ENCODE assay signal across 12 mouse cellular contexts in the genomic region with DNA sequence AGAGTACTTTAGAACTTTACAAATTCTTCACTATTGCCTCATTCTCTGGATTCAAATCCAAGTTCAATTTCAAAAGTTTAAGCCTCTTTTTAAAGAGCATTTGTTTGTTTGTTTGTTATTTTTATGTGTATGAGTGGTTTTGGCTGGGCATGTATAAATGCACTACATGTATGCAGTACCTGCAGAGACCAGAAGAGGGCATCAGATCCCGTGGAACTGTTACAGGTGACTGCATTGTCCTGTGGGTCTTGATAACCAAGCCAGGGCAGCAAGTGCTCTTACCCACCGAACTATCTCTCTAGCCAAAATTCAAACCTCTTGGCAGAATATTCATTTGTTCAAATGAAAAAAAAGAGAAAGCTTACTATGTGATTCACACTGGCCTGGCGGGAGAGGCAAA. TPM values are rescaled to one million over a fixed set of nuclear protein-coding genes. Genes with fewer than 3 reads are reported as not detected.
DNase-seq lines count a peak whose midpoint lies in the region; ATAC-seq and TF ChIP-seq lines count a peak whose summit lies in the region.
"Had no signal": no experiment of that assay in that cellular context is flagged by ENCODE, and none has a peak within 500 bp of the region (broad histone marks: within the 10 kb centered on the region; RNA-seq: fewer than 3 reads in every experiment).

No protein-coding gene starts in this region.

- no peaks in the 10 kb centered on the region for H3K9me3 ChIP-seq in limb, embryonic 11.5 days (ENCODE audit: control insufficient read depth, low read length)
- no peaks in the 10 kb centered on the region for H3K9me3 ChIP-seq in limb, embryonic 10.5 days (replicated peaks)

- ATAC-seq in limb, embryonic 11.5 days (ENCODE audit: insufficient number of reproducible peaks, low FRiP score, low TSS enrichment, low read depth), result no peak
- ATAC-seq: inflammation-experienced regulatory T-cells, adult 6 months had no signal

- H3K4me2 ChIP-seq in limb, embryonic 11.5 days (ENCODE audit: low read depth, severe bottlenecking), result no peak overlapping the region

- H3K36me3 ChIP-seq in limb, embryonic 11.5 days (ENCODE audit: control insufficient read depth, insufficient read depth, low read length), result no peaks in the 10 kb centered on the region
- no peaks in the 10 kb centered on the region for H3K36me3 ChIP-seq in limb, embryonic 10.5 days

- H3K27ac ChIP-seq in limb, embryonic 11.5 days (replicated peaks; ENCODE audit: low read depth, low read length), result no peak overlapping the region
- H3K27ac ChIP-seq in limb, embryonic 10.5 days, result no peak overlapping the region
- H3K27ac ChIP-seq: macrophage had no signal

- TF ChIP-seq CTCF in brain, embryonic 14.5 days (IDR thresholded peaks at IDR 0.05; ENCODE audit: borderline replicate concordance, extremely low read depth, insufficient read depth, insufficient read length), result peak; percentile 56; the same call in 1 of the 2 replicates

- peak; percentile 18 for DNase-seq in adrenal gland, postnatal 10 days
- no peak for DNase-seq in adrenal gland, postnatal 14 days
- peak; percentile 61 for DNase-seq in limb, embryonic 11.5 days (ENCODE audit: low spot score)
- DNase-seq in limb, embryonic 10.5 days (ENCODE audit: low spot score), result no peak
- DNase-seq in brain, embryonic 14.5 days (ENCODE audit: low read depth), result no peak
- peak; percentile 37 for DNase-seq in mesoderm, embryonic 11.5 days (ENCODE audit: low read depth, low spot score)
- DNase-seq in frontal cortex, postnatal 14 days (ENCODE audit: low spot score in 2 of 2), result no peak
- DNase-seq in heart, adult 9 months (ENCODE audit: low spot score in 2 of 2), result no peak

- 0 out of 2 replicates have a peak, but pooled peaks cover 5% of the 10 kb centered on the region for H3K4me1 ChIP-seq in limb, embryonic 11.5 days (ENCODE audit: control insufficient read depth, insufficient read depth, low read length)
- H3K4me1 ChIP-seq in limb, embryonic 10.5 days, result peaks cover 11% of the 10 kb centered on the region

- 53% methylated on average over 3 of the region's 3 CpGs for WGBS in limb, embryonic 11.5 days
- 53% methylated on average over 3 of the region's 3 CpGs for WGBS in limb, embryonic 10.5 days

- H3K9ac ChIP-seq in limb, embryonic 11.5 days (ENCODE audit: low read length), result no peak overlapping the region

- no peak for TF ChIP-seq POLR2A in brain, embryonic 14.5 days (IDR thresholded peaks at IDR 0.05; ENCODE audit: borderline replicate concordance, extremely low read depth, insufficient read depth, insufficient read length, poor library complexity, severe bottlenecking)

- peaks cover 39% of the 10 kb centered on the region for H3K27me3 ChIP-seq in limb, embryonic 11.5 days (ENCODE audit: control insufficient read depth, insufficient read depth, low read length)
- H3K27me3 ChIP-seq in limb, embryonic 10.5 days (ENCODE audit: low read depth, poor library complexity, severe bottlenecking), result peaks cover 48% of the 10 kb centered on the region

- no peak overlapping the region for H3K4me3 ChIP-seq in limb, embryonic 11.5 days (ENCODE audit: low read depth, low read length)
- H3K4me3 ChIP-seq in limb, embryonic 10.5 days, result no peak overlapping the region

RNA-seq across cellular contexts. Expression of gene Atp12a, which starts 4.0 kb away (rescaled TPM):
- not detected for total RNA-seq in adrenal gland, postnatal 10 days (2021)
- 0.07 TPM in 1 of 2 replicates, not detected in the other for total RNA-seq in adrenal gland, postnatal 14 days (2021)
- 0.06 and 0.12 TPM in 2 replicates for polyA plus RNA-seq in limb, embryonic 11.5 days (2014; fragmentation: Nextera tagmentation; extraction: Ambion mirVana)
- not detected in 2 replicates for polyA plus RNA-seq in limb, embryonic 10.5 days (2016; fragmentation: Nextera tagmentation; extraction: Ambion mirVana)
- 0.14 and 0.18 TPM in 2 replicates for polyA plus RNA-seq in brain, embryonic 14.5 days (2012; rRNA removed)
- polyA plus RNA-seq: inflammation-experienced regulatory T-cells, adult 6 months; macrophage; spleen, adult 2 months had no signal

RNA-seq across cellular contexts. Expression of gene Rnf17, which starts 33.5 kb away (rescaled TPM):
- 1 to 10 TPM in 1 of 2 experiments, under 1 TPM in 1; 0.91 to 1.3 TPM for total RNA-seq in adrenal gland, postnatal 10 days (2021)
- total RNA-seq in adrenal gland, postnatal 14 days (2021), result 0.48 and 1.2 TPM in 2 replicates
- 0.88 and 1.7 TPM in 2 replicates for polyA plus RNA-seq in limb, embryonic 11.5 days (2014; fragmentation: Nextera tagmentation; extraction: Ambion mirVana)
- 2.1 and 2.6 TPM in 2 replicates for polyA plus RNA-seq in limb, embryonic 10.5 days (2016; fragmentation: Nextera tagmentation; extraction: Ambion mirVana)
- polyA plus RNA-seq in brain, embryonic 14.5 days (2012; rRNA removed), result 0.41 and 0.48 TPM in 2 replicates
- polyA plus RNA-seq: C2C12 had no signal

Comparison
In these comparisons a context has a peak if more than half of its experiments do, and no peak if none do; other contexts are left out.
1. DNase-seq: peak in adrenal gland, postnatal 10 days (single experiment), limb, embryonic 11.5 days (single experiment) and mesoderm, embryonic 11.5 days (single experiment); none in adrenal gland, postnatal 14 days (single experiment), limb, embryonic 10.5 days (single experiment), brain, embryonic 14.5 days (single experiment), frontal cortex, postnatal 14 days (0 of 2) and heart, adult 9 months (0 of 2).